Mouse (Mus musculus) intestine, postnatal 0 days (tissue): ENCODE measurements around the gene Hddc3. TPM values are rescaled to one million over a fixed set of nuclear protein-coding genes. Genes with fewer than 3 reads are reported as not detected.

Experiments
- ATAC-seq: fragments of 200-750 bp; cut with Nextera tagmentation; 2 replicates; pipeline ENCODE4 v1.8.0; 2017; ENCODE audit warnings: mild to moderate bottlenecking, moderate TSS enrichment, moderate library complexity
- H3K27ac ChIP-seq: fragments of 300-500 bp; sonication (generic); 2 replicates; pipeline ENCODE4 v1.5.1; 2014; ENCODE audit warnings: mild to moderate bottlenecking, low read depth, low read length, moderate library complexity
- H3K27me3 ChIP-seq: fragments of 300-500 bp; sonication (generic); replicated peaks from 2 replicates; pipeline ENCODE4 v1.6.1; 2014; ENCODE audit warnings: low read length, mixed read lengths; ENCODE audit not compliant: control insufficient read depth, insufficient read depth
- H3K36me3 ChIP-seq: fragments of 300-500 bp; sonication (generic); 2 replicates; pipeline ENCODE4 v1.6.1; 2014; ENCODE audit warnings: mild to moderate bottlenecking, moderate library complexity; ENCODE audit not compliant: control insufficient read depth, insufficient read depth
- H3K4me1 ChIP-seq: fragments of 300-500 bp; sonication (generic); replicated peaks from 2 replicates; pipeline ENCODE4 v1.6.1; 2014; ENCODE audit warnings: antibody characterized with exemption, low read length, mixed read lengths; ENCODE audit not compliant: control insufficient read depth, insufficient read depth
- H3K4me2 ChIP-seq: fragments of 300-500 bp; sonication (generic); replicated peaks from 2 replicates; pipeline ENCODE4 v1.6.1; 2014; ENCODE audit warnings: low read depth, mild to moderate bottlenecking, moderate library complexity
- H3K4me3 ChIP-seq: fragments of 300-500 bp; sonication (generic); 2 replicates; pipeline ENCODE4 v1.5.1; 2014; ENCODE audit warnings: low read depth, low read length
- H3K9ac ChIP-seq: fragments of 300-500 bp; sonication (generic); 2 replicates; pipeline ENCODE4 v1.6.1; 2014; ENCODE audit warnings: mild to moderate bottlenecking, low read depth, low read length
- H3K9me3 ChIP-seq: fragments of 300-500 bp; sonication (generic); 2 replicates; pipeline ENCODE4 v1.6.1; 2016; ENCODE audit warnings: mixed run types; ENCODE audit not compliant: control insufficient read depth
- CTCF ChIP-seq: sonication (generic); IDR thresholded peaks from 2 replicates; pipeline ENCODE4 v1.5.1; 2016; ENCODE audit warnings: low read depth, mild to moderate bottlenecking, control low read depth, antibody characterized with exemption, moderate library complexity
- WGBS: fragments of 180-500 bp; shearing (Covaris S2); extraction: QIAGEN DNeasy Blood & Tissue Kit; methylation state at CpG from one replicate; pipeline ENCODE4 v1.1.7; 2014; 5-methylcytosine and 5-hydroxymethylcytosine counted together
- polyA plus RNA-seq: library from polyadenylated mRNA; unstranded; fragments of >200 nt; fragmentation: Nextera tagmentation; extraction: Ambion mirVana; gene quantifications from 2 replicates; pipeline ENCODE4 v1.2.1, GENCODE M21; 2015

The Hddc3 gene
- 8.3 and 8.8 TPM in 2 replicates for polyA plus RNA-seq

DNA sequence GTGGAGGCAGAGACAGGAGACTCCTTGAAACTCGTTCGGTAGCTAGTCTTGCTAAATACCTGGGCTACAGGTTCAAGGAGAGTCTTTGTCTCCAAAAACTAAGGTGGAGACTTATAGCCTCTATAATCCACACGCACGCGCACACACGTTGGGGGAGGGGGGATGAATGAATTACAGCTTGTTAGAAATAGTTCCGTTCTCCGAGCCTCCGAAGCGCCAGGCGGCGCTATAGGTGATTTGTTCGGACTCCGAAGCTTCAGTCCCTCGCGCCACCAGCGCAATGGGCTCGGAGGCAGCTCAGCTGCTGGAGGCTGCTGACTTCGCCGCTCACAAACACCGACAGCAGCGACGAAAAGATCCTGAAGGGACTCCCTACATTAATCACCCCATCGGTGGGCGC lies at the start of gene Hddc3:
Gene Hddc3, plus strand, starts transcription at position 247 of the 400 bp plus-strand sequence.
- peak within 1 kb of the TSS; percentile 74 for H3K4me2 ChIP-seq
- TF ChIP-seq CTCF, result peak; percentile 86
- no peaks in the 10 kb centered on the region; the same call in 1 of the 2 replicates for H3K4me1 ChIP-seq
- H3K27ac ChIP-seq, result peak within 1 kb of the TSS; percentile 69
- peak; percentile 41 for ATAC-seq
- peak within 1 kb of the TSS; percentile 49 for H3K4me3 ChIP-seq
- no peaks in the 10 kb centered on the region for H3K27me3 ChIP-seq
- H3K9me3 ChIP-seq, result no peaks in the 10 kb centered on the region
- peak within 1 kb of the TSS; percentile 58 for H3K9ac ChIP-seq
- WGBS, result under 1% methylated on average over 25 of the region's 25 CpGs
- H3K36me3 ChIP-seq, result no peaks in the 10 kb centered on the region

DNA sequence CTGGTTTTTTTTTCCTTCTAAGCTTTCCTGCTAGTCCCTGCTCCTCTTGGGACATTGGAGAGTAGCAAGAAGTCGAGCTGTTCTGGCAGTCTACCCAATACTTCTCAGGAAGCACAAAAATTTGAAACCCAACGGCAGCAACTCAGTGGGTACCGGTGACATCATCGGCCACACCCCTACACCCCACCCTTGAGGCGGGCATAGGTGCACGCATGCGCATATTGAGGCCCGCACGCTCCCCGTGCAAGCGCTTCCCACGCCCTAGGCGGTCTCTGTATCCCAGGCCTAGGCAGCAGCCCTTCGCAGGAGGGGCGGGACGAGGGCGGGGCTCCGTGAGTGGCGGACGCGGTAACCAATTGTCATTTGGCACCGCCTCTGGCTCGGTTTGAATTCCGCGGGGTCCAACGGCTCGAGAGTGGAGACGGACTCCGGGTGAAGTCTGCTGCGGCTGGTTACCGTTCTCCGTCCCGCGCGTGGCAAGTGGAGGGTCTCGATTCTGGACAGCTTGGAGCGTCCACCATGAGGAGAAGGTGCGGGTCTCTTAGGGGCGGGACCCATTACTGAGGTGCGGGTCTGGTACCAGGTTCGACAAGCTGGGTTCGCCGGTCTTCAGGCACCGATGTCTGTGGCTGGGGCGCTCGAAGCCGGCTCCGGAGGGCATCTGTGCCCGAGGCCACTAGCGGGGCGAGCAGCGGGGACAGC lies 48.7 kb upstream of the Hddc3 start, which contains the start of gene Prc1:
Gene Prc1, plus strand, starts transcription at position 389 of the 702 bp plus-strand sequence.
- peak within 1 kb of the TSS; percentile 64 for H3K27ac ChIP-seq
- no peaks in the 10 kb centered on the region for H3K9me3 ChIP-seq
- under 1% methylated on average over 52 of the region's 52 CpGs for WGBS
- H3K9ac ChIP-seq, result peak within 1 kb of the TSS; percentile 66
- peak within 1 kb of the TSS; percentile 75 for H3K4me3 ChIP-seq
- TF ChIP-seq CTCF, result no peak
- ATAC-seq, result peak; percentile 99
- H3K27me3 ChIP-seq, result no peaks in the 10 kb centered on the region
- peak within 1 kb of the TSS; percentile 88 for H3K4me2 ChIP-seq
- H3K36me3 ChIP-seq, result peaks cover 8% of the 10 kb centered on the region
- H3K4me1 ChIP-seq, result no peaks in the 10 kb centered on the region

DNA sequence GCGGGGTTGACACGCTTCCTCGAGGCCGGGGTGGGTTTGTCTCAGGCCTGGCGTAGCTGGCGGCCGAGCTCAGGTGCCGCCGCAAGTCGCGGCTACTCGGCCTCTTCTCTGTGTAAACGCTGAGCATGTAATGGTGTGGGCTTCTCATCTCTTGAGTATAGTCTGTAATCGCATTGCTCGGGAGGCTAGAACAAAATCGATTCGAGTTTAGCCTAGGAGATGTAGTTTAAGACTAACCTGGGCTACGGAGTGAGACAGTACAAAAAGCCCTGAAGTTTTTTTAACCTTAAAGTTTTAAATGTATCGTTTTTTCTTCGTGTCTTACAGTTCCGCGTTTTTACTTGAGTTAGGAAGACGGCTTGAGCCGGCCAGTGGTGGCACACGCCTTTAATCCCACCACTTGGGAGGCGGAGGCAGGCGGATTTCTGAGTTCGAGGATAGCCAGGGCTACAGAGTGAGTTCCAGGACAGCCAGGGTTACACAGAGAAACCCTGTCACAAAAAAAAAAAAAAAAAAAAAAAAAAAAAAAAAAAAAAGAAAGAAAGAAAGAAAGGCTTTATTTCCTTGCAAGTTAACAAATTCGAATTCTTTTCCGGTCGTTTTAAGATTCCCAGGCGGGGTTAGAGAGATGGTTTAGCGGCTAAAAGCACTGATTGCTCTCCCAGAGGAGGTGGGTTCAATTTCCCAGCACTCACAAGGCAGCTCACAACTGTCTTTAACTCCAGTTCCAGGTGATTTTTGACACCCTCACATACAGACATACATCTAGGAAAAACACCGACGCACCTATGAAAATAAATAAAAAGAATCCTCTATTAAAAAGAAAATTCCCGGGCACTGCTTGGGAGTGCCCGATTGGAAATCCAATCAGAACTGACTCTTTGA lies 47.9 kb upstream of the Hddc3 start:
- Histone ChIP-seq H3K4me2 (peak overlapping the region; percentile 88), H3K4me1 (no peaks in the 10 kb centered on the region), H3K27me3 (no peaks in the 10 kb centered on the region), H3K36me3 (peaks cover 6% of the 10 kb centered on the region), H3K4me3 (peak overlapping the region; percentile 75), H3K9ac (peak overlapping the region; percentile 66), H3K27ac (peak overlapping the region; percentile 64), H3K9me3 (no peaks in the 10 kb centered on the region)
- ATAC-seq, result peak; percentile 56
- 7% methylated on average over 37 of the region's 37 CpGs for WGBS
- no peak for TF ChIP-seq CTCF

DNA sequence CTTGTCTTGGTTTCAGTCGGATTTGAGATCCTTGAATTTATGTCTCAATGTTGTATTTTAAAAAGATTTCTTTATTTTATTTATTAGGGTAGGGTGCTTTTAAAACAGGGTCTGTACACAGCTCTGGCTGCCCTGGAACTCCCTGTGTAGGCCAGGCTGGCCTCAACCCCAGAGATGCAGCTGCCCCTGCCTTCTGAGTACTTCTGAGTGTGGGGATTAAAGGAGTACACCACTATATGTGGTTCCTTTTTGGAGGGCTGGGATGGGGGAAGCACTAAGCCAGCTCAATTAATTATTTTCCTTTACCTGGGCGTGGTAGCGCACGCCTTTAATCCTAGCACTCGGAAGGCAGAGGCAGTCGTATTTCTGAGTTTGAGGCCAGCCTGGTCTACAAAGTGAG lies 46.4 kb upstream of the Hddc3 start:
- H3K36me3 ChIP-seq, result 0 out of 2 replicates have a peak, but pooled peaks cover 8% of the 10 kb centered on the region
- no peak for TF ChIP-seq CTCF
- no peak overlapping the region for H3K4me3 ChIP-seq
- H3K9me3 ChIP-seq, result no peaks in the 10 kb centered on the region
- no peak overlapping the region; the same call in 1 of the 2 replicates for H3K4me2 ChIP-seq
- WGBS, result 74% methylated on average over 6 of the region's 6 CpGs
- no peaks in the 10 kb centered on the region for H3K27me3 ChIP-seq
- no peak overlapping the region for H3K27ac ChIP-seq
- no peak for ATAC-seq
- H3K9ac ChIP-seq, result no peak overlapping the region
- H3K4me1 ChIP-seq, result no peaks in the 10 kb centered on the region

DNA sequence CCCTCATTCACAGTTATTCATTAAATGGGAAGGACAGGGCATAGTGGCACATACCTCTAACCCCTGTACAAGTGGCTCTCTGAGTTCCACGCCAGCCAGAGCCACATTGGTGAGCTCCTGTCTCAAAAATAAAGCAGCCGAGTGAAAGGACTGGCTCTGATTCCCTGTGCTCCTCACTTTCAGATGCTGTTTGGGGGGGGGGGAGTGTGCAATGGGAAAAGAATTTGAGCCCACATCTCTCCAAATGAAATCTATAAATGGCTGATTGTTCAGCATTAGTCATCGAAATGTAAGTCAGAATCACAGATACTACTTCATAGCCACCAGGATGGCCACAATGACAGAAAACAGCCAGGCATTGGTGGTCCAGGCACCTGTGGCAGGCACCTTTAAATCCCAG lies 45.9 kb upstream of the Hddc3 start:
- TF ChIP-seq CTCF, result no peak
- Histone ChIP-seq H3K9me3 (no peaks in the 10 kb centered on the region), H3K4me2 (no peak overlapping the region), H3K27ac (no peak overlapping the region), H3K36me3 (peaks cover 13% of the 10 kb centered on the region; the same call in 1 of the 2 replicates), H3K9ac (no peak overlapping the region), H3K27me3 (no peaks in the 10 kb centered on the region), H3K4me3 (no peak overlapping the region), H3K4me1 (no peaks in the 10 kb centered on the region)
- 79% methylated on average over 3 of the region's 3 CpGs for WGBS
- no peak for ATAC-seq

DNA sequence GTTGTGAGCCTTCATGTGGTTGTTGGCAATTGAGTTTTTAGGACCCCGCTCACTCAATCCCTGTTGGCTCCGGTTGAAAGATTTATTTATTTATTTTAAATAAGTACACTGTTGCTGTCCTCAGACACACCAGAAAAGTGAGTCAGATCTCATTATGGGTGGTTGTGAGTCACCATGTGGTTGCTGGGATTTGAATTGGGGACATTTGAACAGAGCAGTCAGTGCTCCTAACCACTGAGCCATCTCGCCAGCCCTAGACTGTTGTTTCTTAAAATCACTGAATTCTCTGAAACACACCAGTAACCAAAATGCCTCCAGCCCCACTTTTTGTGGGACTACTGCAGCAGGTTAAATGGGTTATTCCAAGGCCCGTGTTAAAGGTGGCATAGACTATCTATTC lies 44.1 kb upstream of the Hddc3 start:
- Histone ChIP-seq H3K4me3 (no peak overlapping the region), H3K27ac (no peak overlapping the region), H3K4me1 (no peaks in the 10 kb centered on the region), H3K4me2 (no peak overlapping the region), H3K27me3 (no peaks in the 10 kb centered on the region), H3K9me3 (no peaks in the 10 kb centered on the region), H3K9ac (no peak overlapping the region), H3K36me3 (peaks cover 23% of the 10 kb centered on the region)
- 90% methylated on average over 4 of the region's 4 CpGs for WGBS
- TF ChIP-seq CTCF, result no peak
- ATAC-seq, result no peak
